Mouse (Mus musculus): ENCODE results near the gene Phactr3. TPM values are rescaled to one million over a fixed set of nuclear protein-coding genes. Genes with fewer than 3 reads are reported as not detected.

The Phactr3 gene
- polyA plus RNA-seq, 1 experiment from 2014 or later = 41.2 TPM

DNA sequence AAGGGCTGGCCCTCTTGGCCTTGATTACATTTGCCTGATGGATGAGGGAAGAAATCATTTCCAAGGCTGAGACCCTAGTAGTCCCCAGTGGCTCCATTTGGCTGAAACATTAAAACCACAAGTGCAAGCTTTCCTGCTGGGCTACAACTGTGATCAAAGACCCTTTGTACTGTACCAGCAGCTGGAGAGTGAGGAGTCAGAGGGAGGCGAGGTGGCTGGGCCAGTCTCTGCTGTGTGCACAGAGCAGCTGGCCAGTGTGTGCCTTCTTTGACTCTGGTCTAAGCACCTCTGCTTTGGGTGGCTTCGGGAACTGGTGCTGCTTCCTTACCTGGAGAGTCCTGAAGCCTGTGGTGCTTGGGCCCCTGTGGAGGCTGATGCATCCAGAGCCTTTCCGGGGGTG lies 122.6 kb downstream of the Phactr3 start:
- peak; percentile 58; the same call in 1 of the 2 replicates for ATAC-seq (ENCODE audit: low read depth)
- WGBS = 46% methylated on average over 3 of the region's 3 CpGs
- no peak overlapping the region for H3K9ac ChIP-seq
- H3K27ac ChIP-seq (replicated peaks) = peak overlapping the region; percentile 53
- H3K9me3 ChIP-seq = no peaks in the 10 kb centered on the region
- H3K4me2 ChIP-seq = no peak overlapping the region
- no peaks in the 10 kb centered on the region for H3K27me3 ChIP-seq
- H3K36me3 ChIP-seq = no peaks in the 10 kb centered on the region
- H3K4me3 ChIP-seq = no peak overlapping the region
- H3K4me1 ChIP-seq (replicated peaks) = peaks cover 15% of the 10 kb centered on the region

DNA sequence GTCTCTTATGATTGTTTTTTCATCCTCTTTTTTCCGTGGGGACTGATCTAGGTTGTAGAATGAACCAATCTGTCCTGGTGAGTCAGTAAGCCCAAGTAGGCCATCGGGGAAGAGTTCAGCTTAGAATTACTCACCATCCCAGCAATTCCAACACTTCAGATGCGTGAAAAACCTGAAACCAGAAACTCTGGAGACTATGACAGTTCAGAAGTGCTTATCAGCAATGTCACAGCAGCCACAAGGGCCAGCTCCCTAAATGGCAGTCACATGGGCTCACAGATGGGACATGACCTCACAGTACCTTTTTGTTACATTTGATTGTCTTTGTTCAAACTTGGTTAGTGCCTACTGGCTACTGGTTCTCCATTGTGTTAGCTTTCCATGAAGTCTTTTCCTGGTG lies 124.2 kb downstream of the Phactr3 start:
- peaks cover 15% of the 10 kb centered on the region for H3K4me1 ChIP-seq (replicated peaks)
- no peak overlapping the region for H3K9ac ChIP-seq
- ATAC-seq (ENCODE audit: low read depth) = no peak
- no peak overlapping the region for H3K4me2 ChIP-seq
- H3K9me3 ChIP-seq = no peaks in the 10 kb centered on the region
- H3K4me3 ChIP-seq = no peak overlapping the region
- no peak overlapping the region for H3K27ac ChIP-seq (replicated peaks)
- no peaks in the 10 kb centered on the region for H3K27me3 ChIP-seq
- WGBS = 82% methylated on average over 3 of the region's 3 CpGs
- no peaks in the 10 kb centered on the region for H3K36me3 ChIP-seq

DNA sequence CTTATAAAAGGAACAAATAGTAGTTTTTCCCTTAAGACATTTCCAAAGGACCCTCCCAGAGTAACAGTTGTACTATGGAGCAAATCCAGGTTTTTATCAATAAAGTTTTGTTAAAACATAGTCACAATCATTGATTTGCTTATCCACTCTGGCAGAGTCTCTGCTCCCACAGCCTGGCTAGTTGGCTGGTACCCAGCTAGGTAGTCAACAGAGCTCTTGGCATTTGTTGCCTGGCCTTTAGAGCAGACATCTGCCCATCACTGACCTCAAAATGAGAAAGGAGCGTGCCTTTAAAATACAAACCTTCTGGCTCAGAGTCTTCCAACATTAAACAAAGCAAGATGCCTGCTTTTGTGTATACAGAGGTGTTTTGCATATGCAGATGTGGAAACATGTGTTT lies 126.1 kb downstream of the Phactr3 start:
- Histone ChIP-seq H3K27me3 (no peaks in the 10 kb centered on the region), H3K4me3 (no peak overlapping the region), H3K4me2 (no peak overlapping the region), H3K36me3 (no peaks in the 10 kb centered on the region), H3K27ac (replicated peaks) (no peak overlapping the region), H3K9ac (no peak overlapping the region), H3K9me3 (no peaks in the 10 kb centered on the region), H3K4me1 (replicated peaks) (peaks cover 16% of the 10 kb centered on the region)
- ATAC-seq (ENCODE audit: low read depth) = no peak
- 85% methylated on average over 1 of the region's 1 CpGs for WGBS

DNA sequence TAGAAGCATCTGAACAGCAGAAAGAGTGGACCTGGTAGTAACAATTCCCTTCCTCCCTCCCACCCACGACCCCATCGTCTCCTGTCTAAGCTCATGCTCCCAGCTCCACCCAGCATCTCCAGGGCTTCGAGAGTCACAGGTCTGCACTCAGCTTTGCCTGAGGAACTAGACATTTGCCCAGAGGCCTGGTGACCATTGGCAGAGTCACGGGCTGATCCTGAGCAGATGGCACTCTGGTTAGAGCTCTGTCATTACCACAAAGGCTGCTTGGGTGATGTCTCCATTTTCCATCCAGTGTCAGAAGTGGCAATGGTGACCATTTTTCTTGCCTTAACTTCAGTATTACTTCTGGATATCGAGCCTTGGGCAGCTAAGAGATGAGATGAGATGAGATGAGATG lies 127.1 kb downstream of the Phactr3 start:
- Histone ChIP-seq H3K4me3 (no peak overlapping the region), H3K36me3 (no peaks in the 10 kb centered on the region), H3K27ac (replicated peaks) (no peak overlapping the region), H3K9me3 (no peaks in the 10 kb centered on the region), H3K4me2 (no peak overlapping the region), H3K4me1 (replicated peaks) (peaks cover 21% of the 10 kb centered on the region), H3K9ac (no peak overlapping the region), H3K27me3 (no peaks in the 10 kb centered on the region)
- no peak for ATAC-seq (ENCODE audit: low read depth)
- 84% methylated on average over 5 of the region's 5 CpGs for WGBS

DNA sequence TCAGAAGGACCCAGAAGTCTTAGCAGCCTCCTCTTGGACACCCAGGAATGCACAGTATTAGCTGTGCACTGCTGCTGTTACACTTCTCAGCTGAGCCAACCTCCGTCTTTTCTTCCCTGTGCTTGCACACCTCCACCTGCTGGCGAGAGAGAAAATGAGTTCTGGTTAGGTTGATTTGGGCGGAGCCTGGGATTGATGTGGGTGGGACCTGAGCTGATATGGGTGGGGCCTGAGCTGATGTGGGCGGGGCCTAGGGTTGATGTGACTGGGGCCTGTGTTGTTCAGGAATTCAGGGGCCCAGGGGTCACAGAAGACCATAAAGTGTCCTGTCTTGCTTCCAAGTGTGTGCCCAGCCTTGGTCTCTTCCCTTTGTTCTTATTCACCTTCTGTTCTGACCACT lies 128.0 kb downstream of the Phactr3 start:
- no peak for ATAC-seq (ENCODE audit: low read depth)
- Histone ChIP-seq H3K9me3 (no peaks in the 10 kb centered on the region), H3K27ac (replicated peaks) (no peak overlapping the region), H3K36me3 (no peaks in the 10 kb centered on the region), H3K27me3 (no peaks in the 10 kb centered on the region), H3K4me3 (no peak overlapping the region), H3K4me2 (no peak overlapping the region), H3K9ac (no peak overlapping the region), H3K4me1 (replicated peaks) (0 out of 2 replicates have a peak, but pooled peaks cover 13% of the 10 kb centered on the region)
- WGBS = 63% methylated on average over 4 of the region's 4 CpGs

DNA sequence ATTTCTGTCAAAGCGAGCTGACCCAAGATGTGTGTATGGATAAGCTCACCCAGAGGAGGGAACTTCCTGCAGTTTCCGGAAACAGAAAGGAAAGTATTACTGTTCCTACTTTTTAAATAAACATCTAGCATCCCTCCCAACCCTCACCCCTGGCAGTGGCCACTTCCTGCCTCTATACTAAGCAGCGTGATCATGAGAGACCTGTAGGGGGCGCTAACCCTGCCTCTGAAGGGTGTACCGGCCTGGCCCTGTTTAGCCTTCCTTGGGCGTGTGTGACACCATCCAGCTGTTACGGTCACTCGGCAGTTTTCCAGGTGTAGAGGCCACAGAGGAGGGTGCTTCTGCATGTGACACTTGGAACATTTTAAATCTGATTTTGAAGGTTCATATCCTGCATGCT lies 128.5 kb downstream of the Phactr3 start:
- Histone ChIP-seq H3K4me1 (replicated peaks) (0 out of 2 replicates have a peak, but pooled peaks cover 10% of the 10 kb centered on the region), H3K4me2 (no peak overlapping the region), H3K9me3 (no peaks in the 10 kb centered on the region), H3K9ac (no peak overlapping the region), H3K27me3 (no peaks in the 10 kb centered on the region), H3K4me3 (no peak overlapping the region), H3K27ac (replicated peaks) (no peak overlapping the region), H3K36me3 (no peaks in the 10 kb centered on the region)
- ATAC-seq (ENCODE audit: low read depth) = no peak
- WGBS = 82% methylated on average over 8 of the region's 8 CpGs

DNA sequence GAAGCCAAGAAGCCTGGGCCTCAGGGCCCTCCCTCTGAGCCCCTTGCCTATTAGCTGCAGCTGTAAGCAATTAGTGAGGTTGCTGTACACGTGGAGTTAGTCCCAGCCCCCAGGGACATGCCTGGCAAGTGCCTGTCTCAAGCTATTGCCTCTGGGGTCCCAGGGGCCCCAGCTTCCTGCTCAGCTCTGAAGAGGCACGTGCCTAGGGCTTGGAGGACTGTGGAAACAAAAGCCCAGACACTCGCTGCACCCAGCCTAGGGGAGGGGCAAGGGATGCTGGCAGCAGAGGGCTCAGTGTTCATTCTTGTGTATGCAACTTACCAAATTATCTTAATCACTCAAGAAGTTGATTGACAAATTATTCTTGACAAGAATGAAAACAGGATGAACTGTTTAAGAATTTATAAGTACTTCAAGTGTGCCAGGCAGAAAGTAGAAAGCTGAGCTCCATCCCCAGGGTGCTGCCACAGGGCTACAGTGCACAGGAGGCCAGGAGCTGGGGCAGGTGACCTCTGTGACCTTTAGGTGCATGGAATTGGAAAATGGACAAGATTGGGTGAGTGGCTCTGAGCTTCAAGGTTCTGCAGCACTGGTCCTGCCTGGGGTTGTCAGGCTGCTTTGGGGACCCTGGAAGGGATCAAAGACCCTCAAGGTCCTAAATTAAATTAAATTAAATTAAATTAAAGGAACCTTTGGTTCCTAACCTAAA lies 138.5 kb downstream of the Phactr3 start:
- peak; percentile 79 for ATAC-seq (ENCODE audit: low read depth)
- no peak overlapping the region for H3K4me3 ChIP-seq
- no peaks in the 10 kb centered on the region for H3K27me3 ChIP-seq
- no peak overlapping the region for H3K9ac ChIP-seq
- H3K27ac ChIP-seq (replicated peaks) = no peak overlapping the region
- H3K4me2 ChIP-seq = no peak overlapping the region
- H3K4me1 ChIP-seq (replicated peaks) = peaks cover 14% of the 10 kb centered on the region
- no peaks in the 10 kb centered on the region for H3K9me3 ChIP-seq
- H3K36me3 ChIP-seq = peaks cover 16% of the 10 kb centered on the region
- WGBS = 0% methylated on average over 3 of the region's 3 CpGs

DNA sequence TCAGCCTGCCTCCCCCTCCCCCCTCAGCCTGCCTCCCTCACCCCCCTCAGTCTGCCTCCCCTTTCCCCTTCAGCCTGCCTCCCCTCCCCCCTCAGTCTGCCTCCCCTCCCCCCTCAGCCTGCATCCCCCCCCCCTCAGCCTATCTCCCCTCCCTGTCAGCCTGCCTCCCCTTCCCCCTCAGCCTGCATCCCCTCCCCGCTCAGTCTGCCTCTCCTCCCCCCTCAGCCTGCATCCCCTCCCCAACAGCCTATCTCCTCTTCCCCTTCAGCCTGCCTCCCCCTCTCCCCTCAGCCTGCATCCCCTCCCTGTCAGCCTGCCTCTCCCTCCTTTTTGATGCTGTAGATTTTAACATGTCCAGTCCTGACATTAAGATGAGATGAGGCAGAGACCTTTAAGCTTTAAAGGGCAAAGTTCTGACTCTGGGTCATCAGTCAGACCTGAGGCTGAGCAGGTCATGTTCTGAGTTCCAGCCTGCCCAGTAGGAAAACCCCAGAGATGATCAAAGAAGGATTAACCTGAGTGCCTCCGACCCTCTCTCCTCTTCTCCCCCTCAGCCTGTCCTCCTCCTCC lies 139.3 kb downstream of the Phactr3 start:
- Histone ChIP-seq H3K9me3 (no peaks in the 10 kb centered on the region), H3K4me3 (no peak overlapping the region), H3K27ac (replicated peaks) (no peak overlapping the region), H3K9ac (no peak overlapping the region), H3K36me3 (peaks cover 16% of the 10 kb centered on the region), H3K4me2 (no peak overlapping the region), H3K27me3 (no peaks in the 10 kb centered on the region), H3K4me1 (replicated peaks) (peaks cover 14% of the 10 kb centered on the region)
- ATAC-seq (ENCODE audit: low read depth) = no peak
- WGBS = 7% methylated on average over 1 of the region's 2 CpGs

DNA sequence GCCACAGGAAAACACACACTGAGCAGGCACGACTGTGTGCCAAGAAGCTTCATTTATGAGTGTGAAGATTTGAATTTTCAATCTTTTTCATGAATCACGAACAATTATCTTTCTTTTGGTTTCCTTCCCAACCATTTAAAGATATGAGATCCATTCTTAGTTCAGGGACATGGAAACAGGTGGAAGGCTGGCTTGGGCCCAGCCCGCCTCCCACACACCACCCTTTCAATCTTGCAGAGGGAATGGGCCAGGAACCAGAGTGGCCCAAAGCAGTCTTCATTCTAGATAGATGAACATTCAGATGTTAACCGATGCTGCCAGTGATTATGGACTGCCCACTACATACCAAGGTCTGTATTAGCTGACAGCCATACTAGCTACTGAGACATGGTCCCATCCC lies 144.3 kb downstream of the Phactr3 start:
- peaks cover 16% of the 10 kb centered on the region for H3K36me3 ChIP-seq
- H3K27ac ChIP-seq (replicated peaks) = no peak overlapping the region
- 83% methylated on average over 4 of the region's 4 CpGs for WGBS
- no peak overlapping the region for H3K9ac ChIP-seq
- no peak for ATAC-seq (ENCODE audit: low read depth)
- no peaks in the 10 kb centered on the region for H3K9me3 ChIP-seq
- no peak overlapping the region for H3K4me2 ChIP-seq
- peaks cover 11% of the 10 kb centered on the region for H3K4me1 ChIP-seq (replicated peaks)
- no peaks in the 10 kb centered on the region; the same call in 1 of the 2 replicates for H3K27me3 ChIP-seq
- H3K4me3 ChIP-seq = no peak overlapping the region

DNA sequence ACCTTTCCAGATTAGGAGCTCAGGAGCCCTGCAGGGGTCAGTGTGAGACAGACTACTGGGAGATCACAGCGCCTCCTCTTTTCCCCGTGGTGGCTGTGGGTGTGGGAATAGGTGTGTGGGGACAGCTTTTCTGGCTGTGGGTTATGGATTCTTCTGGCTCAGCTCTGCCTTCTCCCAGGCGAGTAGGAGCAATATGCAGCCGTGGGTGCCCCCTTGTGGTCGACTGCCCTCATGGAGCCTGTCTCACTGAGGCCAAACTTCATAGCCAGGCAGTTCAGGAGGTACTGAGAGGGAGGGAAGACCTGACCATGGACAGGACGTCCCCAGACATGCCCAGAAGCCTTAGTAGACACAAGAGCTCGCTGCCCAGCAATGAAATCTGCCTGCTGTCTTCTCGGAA lies 145.6 kb downstream of the Phactr3 start:
- H3K4me2 ChIP-seq = no peak overlapping the region
- H3K4me3 ChIP-seq = no peak overlapping the region
- WGBS = 10% methylated on average over 8 of the region's 8 CpGs
- H3K9ac ChIP-seq = no peak overlapping the region
- ATAC-seq (ENCODE audit: low read depth) = peak; percentile 74; the same call in 1 of the 2 replicates
- H3K9me3 ChIP-seq = no peaks in the 10 kb centered on the region
- H3K36me3 ChIP-seq = peaks cover 16% of the 10 kb centered on the region
- H3K27ac ChIP-seq (replicated peaks) = no peak overlapping the region
- H3K27me3 ChIP-seq = no peaks in the 10 kb centered on the region; the same call in 1 of the 2 replicates
- peaks cover 11% of the 10 kb centered on the region for H3K4me1 ChIP-seq (replicated peaks)

DNA sequence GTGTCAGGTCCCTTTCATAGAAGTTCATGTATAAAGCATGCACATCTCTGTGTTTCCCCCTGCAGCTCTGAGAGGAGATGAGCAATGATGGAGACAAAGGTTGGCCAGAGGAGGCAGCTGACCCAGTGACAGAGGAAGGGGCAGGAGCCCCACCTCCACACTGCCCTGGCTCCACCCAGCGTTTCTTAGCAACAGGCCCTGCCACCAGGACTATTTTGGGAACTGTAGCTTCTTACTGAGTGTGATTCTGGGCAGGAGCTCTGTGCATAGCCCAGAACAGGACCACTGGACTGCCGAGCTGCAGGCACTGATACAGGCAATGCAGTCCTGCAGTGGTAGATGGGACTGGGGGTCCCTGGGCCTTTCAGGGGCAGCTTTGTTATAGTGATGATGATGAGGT lies 146.7 kb downstream of the Phactr3 start:
- 8% methylated on average over 2 of the region's 2 CpGs for WGBS
- H3K9ac ChIP-seq = no peak overlapping the region
- peaks cover 10% of the 10 kb centered on the region for H3K36me3 ChIP-seq
- peak; percentile 40; the same call in 1 of the 2 replicates for ATAC-seq (ENCODE audit: low read depth)
- H3K4me3 ChIP-seq = no peak overlapping the region
- H3K27ac ChIP-seq (replicated peaks) = no peak overlapping the region
- H3K27me3 ChIP-seq = no peaks in the 10 kb centered on the region; the same call in 1 of the 2 replicates
- H3K4me1 ChIP-seq (replicated peaks) = peaks cover 11% of the 10 kb centered on the region
- H3K9me3 ChIP-seq = no peaks in the 10 kb centered on the region
- H3K4me2 ChIP-seq = no peak overlapping the region

DNA sequence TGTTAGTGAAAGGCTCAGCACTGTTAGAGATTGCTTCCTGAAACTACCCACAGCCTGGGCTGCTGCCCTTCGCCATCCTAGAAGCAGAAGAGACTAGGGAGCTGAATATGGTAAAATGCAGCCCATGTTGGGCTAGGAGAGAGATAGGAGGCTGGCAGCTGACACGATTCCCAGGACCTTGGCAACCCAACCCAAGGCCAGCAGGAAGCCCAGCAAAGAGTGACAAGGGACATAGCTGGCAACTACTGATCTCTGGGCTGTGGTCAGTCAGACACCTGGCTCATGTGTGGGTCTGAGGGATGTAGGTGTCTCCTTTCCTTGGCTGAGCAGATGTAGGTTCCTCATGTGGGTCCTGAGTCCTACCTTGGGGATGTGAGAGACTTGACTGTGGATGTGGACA lies 152.0 kb downstream of the Phactr3 start:
- Histone ChIP-seq H3K4me3 (no peak overlapping the region), H3K27ac (replicated peaks) (no peak overlapping the region), H3K36me3 (no peaks in the 10 kb centered on the region; the same call in 1 of the 2 replicates), H3K4me1 (replicated peaks) (peaks cover 11% of the 10 kb centered on the region), H3K4me2 (no peak overlapping the region), H3K9me3 (no peaks in the 10 kb centered on the region), H3K9ac (no peak overlapping the region), H3K27me3 (no peaks in the 10 kb centered on the region; the same call in 1 of the 2 replicates)
- WGBS = 93% methylated on average over 2 of the region's 2 CpGs
- no peak for ATAC-seq (ENCODE audit: low read depth)
